Mouse (Mus musculus) c-Kit-positive CD71-positive TER-119-positive erythroid progenitor cells, embryonic 14.5 days (primary cell): Measurements from ENCODE around the gene 4931428F04Rik.
A peak's percentile ranks its signal among the peaks of the same experiment; 100 is the strongest.

Experiments
- DNase-seq: peaks from one replicate; pipeline ENCODE4 v3.0.0-alpha.2; 2013; ENCODE audit warnings: low spot score

4931428F04Rik gene

GRCm38 (mm10) chr8:105289805-105290460 is at the start of gene 4931428F04Rik:
Gene 4931428F04Rik, minus strand, starts transcription at chr8:105289864.
- no peak for DNase-seq

- no peak for DNase-seq
Observed at GRCm38 (mm10) chr8:105338992-105339391, 49.3 kb upstream of the 4931428F04Rik start.

GRCm38 (mm10) chr8:105336373-105337130 is 46.9 kb upstream of the 4931428F04Rik start:
- DNase-seq, result no peak

GRCm38 (mm10) chr8:105332523-105332922 is 42.9 kb upstream of the 4931428F04Rik start:
- no peak for DNase-seq

GRCm38 (mm10) chr8:105331931-105332330 is 42.3 kb upstream of the 4931428F04Rik start:
- no peak for DNase-seq

- no peak for DNase-seq
Observed at GRCm38 (mm10) chr8:105331469-105331868, 41.8 kb upstream of the 4931428F04Rik start.

GRCm38 (mm10) chr8:105330325-105330724 is 40.7 kb upstream of the 4931428F04Rik start:
- DNase-seq, result no peak

GRCm38 (mm10) chr8:105326968-105327367 is 37.3 kb upstream of the 4931428F04Rik start:
- DNase-seq, result no peak

- peak; percentile 97 for DNase-seq
Observed at GRCm38 (mm10) chr8:105326141-105326672, 36.5 kb upstream of the 4931428F04Rik start, which contains the start of the genes Lrrc29 and Tmem208. Gene Lrrc29, minus strand, starts transcription at chr8:105326278. Gene Tmem208, plus strand, starts transcription at chr8:105326354.

GRCm38 (mm10) chr8:105325641-105326093 is 36.0 kb upstream of the 4931428F04Rik start:
- DNase-seq, result no peak

- peak; percentile 80 for DNase-seq
Observed at GRCm38 (mm10) chr8:105323183-105323582, 33.5 kb upstream of the 4931428F04Rik start.

GRCm38 (mm10) chr8:105318662-105319190 is 29.1 kb upstream of the 4931428F04Rik start:
- DNase-seq, result no peak

- DNase-seq, result no peak
Observed at GRCm38 (mm10) chr8:105317941-105318340, 28.3 kb upstream of the 4931428F04Rik start.

GRCm38 (mm10) chr8:105315073-105315769 is 25.6 kb upstream of the 4931428F04Rik start:
- DNase-seq, result no peak

- no peak for DNase-seq
Observed at GRCm38 (mm10) chr8:105313622-105314402, 24.1 kb upstream of the 4931428F04Rik start.

- DNase-seq, result no peak
Observed at GRCm38 (mm10) chr8:105312891-105313481, 23.3 kb upstream of the 4931428F04Rik start.

- no peak for DNase-seq
Observed at GRCm38 (mm10) chr8:105311718-105312117, 22.1 kb upstream of the 4931428F04Rik start.

- no peak for DNase-seq
Observed at GRCm38 (mm10) chr8:105310118-105310517, 20.5 kb upstream of the 4931428F04Rik start.

GRCm38 (mm10) chr8:105309142-105309847 is 19.6 kb upstream of the 4931428F04Rik start:
- DNase-seq, result no peak

- DNase-seq, result no peak
Observed at GRCm38 (mm10) chr8:105308428-105308827, 18.8 kb upstream of the 4931428F04Rik start.
